Mouse (Mus musculus) C2C12 (cell line): Measurements from ENCODE around the gene Dcbld1.

Experiments
- CEBPB ChIP-seq: IDR thresholded peaks from one replicate; pipeline ENCODE4 v1.6.1; 2011; ENCODE audit warnings: low read depth, mild to moderate bottlenecking, control low read depth, moderate library complexity
- CTCF ChIP-seq: IDR thresholded peaks from one replicate; pipeline ENCODE4 v1.5.1; 2011; ENCODE audit not compliant: control insufficient read depth, insufficient read depth, insufficient read length
- FOSL1 ChIP-seq: IDR thresholded peaks from one replicate; pipeline ENCODE4 v1.8.0; 2011; ENCODE audit warnings: mild to moderate bottlenecking, low read length; ENCODE audit not compliant: poor library complexity, insufficient read depth, severe bottlenecking
- MYOD1 ChIP-seq: IDR thresholded peaks from one replicate; pipeline ENCODE4 v1.6.1; 2011; ENCODE audit warnings: low read depth; ENCODE audit not compliant: control insufficient read depth, insufficient read length
- MYOG ChIP-seq: IDR thresholded peaks from one replicate; pipeline ENCODE4 v1.6.1; 2011; ENCODE audit not compliant: control insufficient read depth, insufficient read length; ENCODE audit errors: extremely low read depth
- USF1 ChIP-seq: IDR thresholded peaks from one replicate; pipeline ENCODE4 v1.6.1; 2011; ENCODE audit warnings: low read depth, mild to moderate bottlenecking, control low read depth, moderate library complexity

- TF ChIP-seq CTCF (no peak), FOSL1 (no peak), MYOG (no peak), USF1 (no peak), MYOD1 (no peak), CEBPB (no peak)
These were observed 933 bp upstream of the Dcbld1 start for GRCm38 (mm10) chr10:52232196-52233176.
